Comparison of ENCODE assay signal across 13 mouse cellular contexts in genomic region chr5:135208197-135208596, GRCm38 (mm10). TPM values are rescaled to one million over a fixed set of nuclear protein-coding genes. Genes with fewer than 3 reads are reported as not detected.
DNase-seq lines count a peak whose midpoint lies in the region; ATAC-seq and TF ChIP-seq lines count a peak whose summit lies in the region.
"Had no signal": no experiment of that assay in that cellular context is flagged by ENCODE, and none has a peak within 500 bp of the region (broad histone marks: within the 10 kb centered on the region; RNA-seq: fewer than 3 reads in every experiment).

No protein-coding gene starts in this region.

- peaks cover 32% of the 10 kb centered on the region for H3K36me3 ChIP-seq in hindbrain, postnatal 0 days (ENCODE audit: insufficient read depth, low read length)
- peaks cover 86% of the 10 kb centered on the region for H3K36me3 ChIP-seq in hindbrain, embryonic 14.5 days (replicated peaks; ENCODE audit: control insufficient read depth, insufficient read depth)
- H3K36me3 ChIP-seq in stomach, postnatal 0 days (ENCODE audit: control insufficient read depth, insufficient read depth, low read length), result peaks cover 29% of the 10 kb centered on the region

- CTCF ChIA-PET in Patski (lab: Charles Lee), result no interaction called here

- ATAC-seq in hindbrain, postnatal 0 days, result no peak
- no peak for ATAC-seq in hindbrain, embryonic 14.5 days (ENCODE audit: low FRiP score)
- no peak for ATAC-seq in Patski
- ATAC-seq in stomach, postnatal 0 days (ENCODE audit: low FRiP score, low TSS enrichment), result no peak
- ATAC-seq: forebrain, embryonic 13.5 days; liver, embryonic 12.5 days had no signal

- intact Hi-C loops in gastrocnemius, postnatal 36 days (cut with DNase I), result no loop called here

- 100% methylated on average over 1 of the region's 1 CpGs for WGBS in hindbrain, postnatal 0 days
- WGBS in hindbrain, embryonic 14.5 days, result 94% methylated on average over 1 of the region's 1 CpGs
- WGBS in stomach, postnatal 0 days, result 86% methylated on average over 1 of the region's 1 CpGs

- no peak overlapping the region for H3K4me3 ChIP-seq in hindbrain, postnatal 0 days (ENCODE audit: low read length)
- no peak overlapping the region for H3K4me3 ChIP-seq in hindbrain, embryonic 14.5 days (replicated peaks; ENCODE audit: low read length)
- H3K4me3 ChIP-seq in stomach, postnatal 0 days (ENCODE audit: low read depth, low read length), result no peak overlapping the region
- H3K4me3 ChIP-seq: forebrain, embryonic 13.5 days; liver, embryonic 12.5 days; stomach, embryonic 15.5 days had no signal

- no peaks in the 10 kb centered on the region for H3K4me1 ChIP-seq in hindbrain, postnatal 0 days (ENCODE audit: insufficient read depth, low read length)
- H3K4me1 ChIP-seq in hindbrain, embryonic 14.5 days (replicated peaks; ENCODE audit: control insufficient read depth, insufficient read depth, low read length), result no peaks in the 10 kb centered on the region
- H3K4me1 ChIP-seq in stomach, postnatal 0 days (replicated peaks; ENCODE audit: control insufficient read depth, insufficient read depth), result no peaks in the 10 kb centered on the region
- H3K4me1 ChIP-seq: forebrain, embryonic 13.5 days; liver, embryonic 12.5 days; stomach, embryonic 15.5 days had no signal

- no peak for TF ChIP-seq EP300 in stomach, postnatal 0 days (optimal IDR thresholded peaks at IDR 0.05)

- no peaks in the 10 kb centered on the region for H3K9me3 ChIP-seq in hindbrain, postnatal 0 days (ENCODE audit: low read length)
- H3K9me3 ChIP-seq in hindbrain, embryonic 14.5 days (ENCODE audit: control insufficient read depth, low read length), result no peaks in the 10 kb centered on the region
- H3K9me3 ChIP-seq in stomach, postnatal 0 days (ENCODE audit: control insufficient read depth, low read length), result no peaks in the 10 kb centered on the region
- H3K9me3 ChIP-seq: forebrain, embryonic 13.5 days; liver, embryonic 12.5 days; stomach, embryonic 15.5 days had no signal

- H3K27me3 ChIP-seq in hindbrain, postnatal 0 days (ENCODE audit: insufficient read depth, low read length), result no peaks in the 10 kb centered on the region
- H3K27me3 ChIP-seq in hindbrain, embryonic 14.5 days (ENCODE audit: control insufficient read depth, insufficient read depth, low read length), result no peaks in the 10 kb centered on the region
- no peaks in the 10 kb centered on the region for H3K27me3 ChIP-seq in Patski
- H3K27me3 ChIP-seq in stomach, postnatal 0 days (ENCODE audit: control insufficient read depth, insufficient read depth, low read length), result no peaks in the 10 kb centered on the region
- H3K27me3 ChIP-seq: forebrain, embryonic 13.5 days; liver, embryonic 12.5 days; stomach, embryonic 15.5 days had no signal

- no peak overlapping the region for H3K4me2 ChIP-seq in hindbrain, postnatal 0 days (ENCODE audit: low read depth, low read length)
- H3K4me2 ChIP-seq in hindbrain, embryonic 14.5 days (replicated peaks), result no peak overlapping the region
- H3K4me2 ChIP-seq in stomach, postnatal 0 days (replicated peaks; ENCODE audit: low read depth), result no peak overlapping the region
- H3K4me2 ChIP-seq: forebrain, embryonic 13.5 days; liver, embryonic 12.5 days; stomach, embryonic 15.5 days had no signal

- H3K9ac ChIP-seq in hindbrain, postnatal 0 days (replicated peaks; ENCODE audit: low read length), result no peak overlapping the region
- H3K9ac ChIP-seq in hindbrain, embryonic 14.5 days, result no peak overlapping the region
- no peak overlapping the region for H3K9ac ChIP-seq in stomach, postnatal 0 days (ENCODE audit: low read length)
- H3K9ac ChIP-seq: forebrain, embryonic 13.5 days; liver, embryonic 12.5 days; stomach, embryonic 15.5 days had no signal

- no peak for DNase-seq in hindbrain, postnatal 0 days (ENCODE audit: low spot score)
- DNase-seq in hindbrain, embryonic 14.5 days (ENCODE audit: low spot score), result no peak
- DNase-seq in thymus, postnatal 0 days (ENCODE audit: low spot score), result peak; percentile 29
- no peak for DNase-seq in thymus, postnatal 10 days (ENCODE audit: low spot score in 2 of 2)
- no peak for DNase-seq in Patski (ENCODE audit: low read depth, low spot score)
- DNase-seq in stomach, postnatal 0 days (ENCODE audit: low spot score), result no peak
- no peak for DNase-seq in gastrocnemius, postnatal 36 days
- no peak for DNase-seq in left cerebral cortex, adult 8-10 months (ENCODE audit: low spot score in 2 of 2)
- DNase-seq: cerebellum, adult 2 months; heart, postnatal 4 days had no signal

- TF ChIP-seq CTCF in hindbrain, postnatal 0 days (IDR thresholded peaks at IDR 0.05; ENCODE audit: low read depth), result peak; percentile 36; the same call in 1 of the 2 replicates
- TF ChIP-seq CTCF in Patski (IDR thresholded peaks at IDR 0.05), result peak; percentile 40
- TF ChIP-seq CTCF in stomach, postnatal 0 days (IDR thresholded peaks at IDR 0.05; ENCODE audit: low read depth), result peak; percentile 51

- H3K27ac ChIP-seq in hindbrain, postnatal 0 days, result no peak overlapping the region
- H3K27ac ChIP-seq in hindbrain, embryonic 14.5 days, result no peak overlapping the region
- H3K27ac ChIP-seq in stomach, postnatal 0 days (replicated peaks), result no peak overlapping the region
- H3K27ac ChIP-seq: forebrain, embryonic 13.5 days; liver, embryonic 12.5 days; stomach, embryonic 15.5 days had no signal

- POLR2A ChIA-PET in Patski (lab: Charles Lee), result interaction anchor here (0.7 kb wide), 1 partner anchor 22 kb away, joined by 3 read pairs; no protein-coding TSS in a partner anchor

- in situ Hi-C loops in Patski (cut with MboI; ENCODE audit: low pct_unique_long_range_greater_than_20kb), result no loop called here

RNA-seq across cellular contexts. Expression of gene Baz1b, which starts 21.1 kb away (rescaled TPM):
- 35.5 and 42.9 TPM in 2 replicates for total RNA-seq in hindbrain, postnatal 0 days (2014; rRNA removed)
- 15.8 and 16.7 TPM in 2 replicates for polyA plus RNA-seq in hindbrain, postnatal 0 days (2015; fragmentation: Nextera tagmentation; extraction: Ambion mirVana)
- polyA plus RNA-seq in hindbrain, embryonic 14.5 days (2014; fragmentation: Nextera tagmentation; extraction: Ambion mirVana), result 35.3 and 37.0 TPM in 2 replicates
- 34.5 and 37.0 TPM in 2 replicates for polyA plus RNA-seq in thymus, postnatal 0 days (2015; fragmentation: Nextera tagmentation; extraction: Ambion mirVana)
- polyA plus RNA-seq in Patski (2021), result 92.8 TPM
- 9.6 and 10.2 TPM in 2 replicates for polyA plus RNA-seq in stomach, postnatal 0 days (2015; fragmentation: Nextera tagmentation; extraction: Ambion mirVana)
- 10 to 100 TPM; 26.1 to 26.3 TPM for total RNA-seq in gastrocnemius, postnatal 36 days (2021)
- 10 to 100 TPM; 69.3 to 77.7 (median 73.6) TPM for total RNA-seq in left cerebral cortex, adult 8-10 months (2022)

RNA-seq across cellular contexts. Expression of gene Bcl7b, which starts 40.1 kb away (rescaled TPM):
- 13.7 and 18.5 TPM in 2 replicates for total RNA-seq in hindbrain, postnatal 0 days (2014; rRNA removed)
- polyA plus RNA-seq in hindbrain, postnatal 0 days (2015; fragmentation: Nextera tagmentation; extraction: Ambion mirVana), result 32.5 and 36.4 TPM in 2 replicates
- 35.8 and 35.9 TPM in 2 replicates for polyA plus RNA-seq in hindbrain, embryonic 14.5 days (2014; fragmentation: Nextera tagmentation; extraction: Ambion mirVana)
- 88.1 and 99.0 TPM in 2 replicates for polyA plus RNA-seq in thymus, postnatal 0 days (2015; fragmentation: Nextera tagmentation; extraction: Ambion mirVana)
- polyA plus RNA-seq in Patski (2021), result 43.5 TPM
- 46.4 and 50.4 TPM in 2 replicates for polyA plus RNA-seq in stomach, postnatal 0 days (2015; fragmentation: Nextera tagmentation; extraction: Ambion mirVana)
- total RNA-seq in gastrocnemius, postnatal 36 days (2021), result 10 to 100 TPM; 23.6 to 26.9 TPM
- total RNA-seq in left cerebral cortex, adult 8-10 months (2022), result 10 to 100 TPM; 51.9 to 65.5 (median 57.1) TPM

RNA-seq across cellular contexts. Expression of gene Fzd9, which starts 42.8 kb away (rescaled TPM):
- 35.1 and 49.8 TPM in 2 replicates for total RNA-seq in hindbrain, postnatal 0 days (2014; rRNA removed)
- polyA plus RNA-seq in hindbrain, postnatal 0 days (2015; fragmentation: Nextera tagmentation; extraction: Ambion mirVana), result 18.0 TPM in 2 replicates
- 14.7 and 15.9 TPM in 2 replicates for polyA plus RNA-seq in hindbrain, embryonic 14.5 days (2014; fragmentation: Nextera tagmentation; extraction: Ambion mirVana)
- 0.33 and 0.64 TPM in 2 replicates for polyA plus RNA-seq in thymus, postnatal 0 days (2015; fragmentation: Nextera tagmentation; extraction: Ambion mirVana)
- 0.39 TPM for polyA plus RNA-seq in Patski (2021)
- 0.42 and 0.54 TPM in 2 replicates for polyA plus RNA-seq in stomach, postnatal 0 days (2015; fragmentation: Nextera tagmentation; extraction: Ambion mirVana)
- total RNA-seq in gastrocnemius, postnatal 36 days (2021), result 10 to 100 TPM; 19.1 to 27.1 TPM
- 1 to 10 TPM; 4.3 to 6.5 (median 5.4) TPM for total RNA-seq in left cerebral cortex, adult 8-10 months (2022)

RNA-seq across cellular contexts. Expression of gene Tbl2, which starts 58.7 kb away (rescaled TPM):
- 36.9 and 43.7 TPM in 2 replicates for total RNA-seq in hindbrain, postnatal 0 days (2014; rRNA removed)
- polyA plus RNA-seq in hindbrain, postnatal 0 days (2015; fragmentation: Nextera tagmentation; extraction: Ambion mirVana), result 10.7 and 12.3 TPM in 2 replicates
- polyA plus RNA-seq in hindbrain, embryonic 14.5 days (2014; fragmentation: Nextera tagmentation; extraction: Ambion mirVana), result 15.6 and 16.0 TPM in 2 replicates
- polyA plus RNA-seq in thymus, postnatal 0 days (2015; fragmentation: Nextera tagmentation; extraction: Ambion mirVana), result 13.1 and 13.7 TPM in 2 replicates
- polyA plus RNA-seq in Patski (2021), result 12.3 TPM
- 9.9 and 11.6 TPM in 2 replicates for polyA plus RNA-seq in stomach, postnatal 0 days (2015; fragmentation: Nextera tagmentation; extraction: Ambion mirVana)
- total RNA-seq in gastrocnemius, postnatal 36 days (2021), result 1 to 10 TPM; 9.7 to 9.8 TPM
- total RNA-seq in left cerebral cortex, adult 8-10 months (2022), result 10 to 100 TPM; 22.9 to 28.7 (median 27.5) TPM
